Mouse (Mus musculus) myocyte (in vitro differentiated cells): ENCODE measurements around the gene Rcor3.

ENCODE experiments used
- CEBPB ChIP-seq: IDR thresholded peaks from 2 replicates; pipeline ENCODE4 v1.6.1; 2011; ENCODE audit warnings: mild to moderate bottlenecking, moderate library complexity; ENCODE audit not compliant: poor library complexity, insufficient read depth, severe bottlenecking
- E2F4 ChIP-seq: IDR thresholded peaks from one replicate; pipeline ENCODE4 v1.6.1; 2011; ENCODE audit warnings: mild to moderate bottlenecking, control low read depth, moderate library complexity; ENCODE audit not compliant: insufficient read depth
- MAX ChIP-seq: IDR thresholded peaks from one replicate; pipeline ENCODE4 v1.6.1; 2011; ENCODE audit warnings: low read depth, mild to moderate bottlenecking, control low read depth
- POLR2A ChIP-seq: IDR thresholded peaks from one replicate; pipeline ENCODE4 v1.6.1; 2011; ENCODE audit warnings: low read depth, mild to moderate bottlenecking, control low read depth, moderate library complexity; ENCODE audit not compliant: insufficient read length
- POLR2AphosphoS2 ChIP-seq: IDR thresholded peaks from one replicate; pipeline ENCODE4 v1.6.1; 2011; ENCODE audit warnings: low read depth, control low read depth; ENCODE audit not compliant: insufficient read length
- REST ChIP-seq: IDR thresholded peaks from one replicate; pipeline ENCODE4 v1.6.1; 2011; ENCODE audit warnings: mild to moderate bottlenecking, control low read depth, moderate library complexity; ENCODE audit not compliant: insufficient read depth, insufficient read length
- TCF12 ChIP-seq: IDR thresholded peaks from one replicate; pipeline ENCODE4 v1.6.1; 2011; ENCODE audit warnings: mild to moderate bottlenecking, control low read depth; ENCODE audit not compliant: poor library complexity, insufficient read depth, severe bottlenecking
- TCF3 ChIP-seq: IDR thresholded peaks from one replicate; pipeline ENCODE4 v1.6.1; 2011; ENCODE audit warnings: low read depth, control low read depth; ENCODE audit not compliant: insufficient read length
- USF1 ChIP-seq: IDR thresholded peaks from one replicate; pipeline ENCODE4 v1.6.1; 2011; ENCODE audit warnings: low read depth, mild to moderate bottlenecking, control low read depth, moderate library complexity

DNA sequence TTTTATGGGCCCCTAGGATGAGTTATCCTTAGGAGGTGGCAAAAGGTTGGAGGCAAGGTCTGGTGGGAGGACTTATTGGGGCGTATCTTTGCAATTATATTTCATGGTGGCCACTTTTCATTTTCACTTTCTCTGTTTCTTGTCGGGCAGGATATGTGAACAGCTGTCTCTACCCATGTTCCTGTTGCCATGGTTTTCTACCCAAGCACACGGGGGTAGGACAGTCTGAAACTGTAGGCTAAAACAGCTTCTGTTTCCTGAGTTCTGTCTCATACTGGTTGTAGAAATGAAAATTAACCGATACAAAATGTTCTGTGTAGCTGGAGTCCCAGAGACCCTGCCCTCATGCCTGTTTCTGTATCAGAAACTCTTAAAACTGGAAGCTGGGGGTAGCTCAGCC is 13.3 kb upstream of the Rcor3 start:
- TF ChIP-seq E2F4 (no peak), MAX (no peak), POLR2AphosphoS2 (no peak), POLR2A (no peak), TCF12 (no peak), REST (no peak), USF1 (no peak), CEBPB (no peak), TCF3 (no peak)
